Mouse (Mus musculus) kidney, adult 18-20 months (tissue): ENCODE results near the gene Rsbn1l.

Experiments
- DNase-seq: peaks from one replicate; pipeline ENCODE4 v3.0.0; 2021

The Rsbn1l gene

GRCm38 (mm10) chr5:20897446-20898167, 58.6 kb downstream of the Rsbn1l start:
- no peak for DNase-seq

GRCm38 (mm10) chr5:20884036-20884620, 72.1 kb downstream of the Rsbn1l start:
- DNase-seq = no peak

- peak; percentile 98 for DNase-seq
These were observed 74.0 kb downstream of the Rsbn1l start, which contains the start of the genes Phtf2 and Tmem60 for GRCm38 (mm10) chr5:20881915-20882800. Gene Phtf2, minus strand, starts transcription at chr5:20882124. Gene Tmem60, plus strand, starts transcription at chr5:20882191.

- DNase-seq = peak; percentile 64
These were observed 75.1 kb downstream of the Rsbn1l start for GRCm38 (mm10) chr5:20880797-20881775.

- no peak for DNase-seq
These were observed 75.8 kb downstream of the Rsbn1l start for GRCm38 (mm10) chr5:20880386-20880785.

- no peak for DNase-seq
These were observed 79.2 kb downstream of the Rsbn1l start for GRCm38 (mm10) chr5:20876934-20877426.

- DNase-seq = no peak
These were observed 83.1 kb downstream of the Rsbn1l start for GRCm38 (mm10) chr5:20873146-20873545.

GRCm38 (mm10) chr5:20865193-20865755, 90.9 kb downstream of the Rsbn1l start:
- no peak for DNase-seq

GRCm38 (mm10) chr5:20864216-20864969, 91.8 kb downstream of the Rsbn1l start:
- DNase-seq = no peak

GRCm38 (mm10) chr5:20861901-20862300, 94.3 kb downstream of the Rsbn1l start:
- no peak for DNase-seq

GRCm38 (mm10) chr5:20860565-20860964, 95.6 kb downstream of the Rsbn1l start:
- no peak for DNase-seq

- no peak for DNase-seq
These were observed 97.8 kb downstream of the Rsbn1l start for GRCm38 (mm10) chr5:20858404-20858803.

- DNase-seq = no peak
These were observed 101.1 kb downstream of the Rsbn1l start for GRCm38 (mm10) chr5:20855066-20855465.

- DNase-seq = no peak
These were observed 109.2 kb downstream of the Rsbn1l start for GRCm38 (mm10) chr5:20847010-20847409.

- no peak for DNase-seq
These were observed 112.4 kb downstream of the Rsbn1l start for GRCm38 (mm10) chr5:20843816-20844215.

- no peak for DNase-seq
These were observed 112.8 kb downstream of the Rsbn1l start for GRCm38 (mm10) chr5:20843405-20843804.
